In genomic region chr7:72089463-72090175, GRCm38 (mm10) we compare ENCODE assay signal across 22 mouse cellular contexts.
"Had no signal": no experiment of that assay in that cellular context is flagged by ENCODE, and none has a peak within 500 bp of the region (broad histone marks: within the 10 kb centered on the region; RNA-seq: fewer than 3 reads in every experiment).

No protein-coding gene starts in this region.

- H3K9ac ChIP-seq: kidney, embryonic 15.5 days; liver, embryonic 14.5 days; liver, postnatal 0 days; lung, embryonic 14.5 days; neural tube, embryonic 12.5 days; neural tube, embryonic 15.5 days; stomach, embryonic 15.5 days had no signal

- H3K4me3 ChIP-seq: kidney, embryonic 15.5 days; neural tube, embryonic 12.5 days; neural tube, embryonic 15.5 days; stomach, embryonic 15.5 days had no signal

- H3K4me1 ChIP-seq: kidney, embryonic 15.5 days; neural tube, embryonic 12.5 days; neural tube, embryonic 15.5 days; stomach, embryonic 15.5 days had no signal

- H3K36me3 ChIP-seq: kidney, embryonic 15.5 days; neural tube, embryonic 12.5 days; neural tube, embryonic 15.5 days; stomach, embryonic 15.5 days had no signal

- H3K9me3 ChIP-seq: kidney, embryonic 15.5 days; neural tube, embryonic 12.5 days; neural tube, embryonic 15.5 days; stomach, embryonic 15.5 days had no signal

- DNase-seq: kidney, postnatal 10 days; kidney, postnatal 36 days; left cerebral cortex, postnatal 4 days; liver, postnatal 0 days; lung, embryonic 14.5 days; midbrain, embryonic 14.5 days; retina, postnatal 1 day; right cerebral cortex, postnatal 25 days; spleen, adult 18-20 months; thymus, adult 18-20 months; thymus, postnatal 36 days had no signal

- ATAC-seq: inflammation-experienced regulatory T-cells, adult 6 months; intestine, embryonic 16.5 days; liver, postnatal 0 days; lung, postnatal 0 days had no signal

- H3K27me3 ChIP-seq: kidney, embryonic 15.5 days; neural tube, embryonic 12.5 days; neural tube, embryonic 15.5 days; stomach, embryonic 15.5 days had no signal

- H3K4me2 ChIP-seq: kidney, embryonic 15.5 days; liver, embryonic 11.5 days; lung, embryonic 14.5 days; midbrain, embryonic 11.5 days; neural tube, embryonic 12.5 days; neural tube, embryonic 15.5 days; stomach, embryonic 15.5 days had no signal

- H3K27ac ChIP-seq: kidney, embryonic 15.5 days; liver, embryonic 14.5 days; macrophage; neural tube, embryonic 12.5 days; neural tube, embryonic 15.5 days; stomach, embryonic 15.5 days had no signal
